Mouse (Mus musculus) MEL (cell line): Measurements from ENCODE around the gene Ddx4. TPM values are rescaled to one million over a fixed set of nuclear protein-coding genes. Genes with fewer than 3 reads are reported as not detected.

Experiments used
- DNase-seq: peaks from one replicate; pipeline ENCODE4 v3.0.0; 2011; ENCODE audit warnings: low read depth, low spot score
- H3K27ac ChIP-seq: 2 replicates; pipeline ENCODE4 v1.5.1; 2012; ENCODE audit warnings: low read depth, mild to moderate bottlenecking, control low read depth, low read length, moderate library complexity; ENCODE audit not compliant: control insufficient read depth
- H3K27me3 ChIP-seq, 2 experiments: fragments of 150-350 bp in 1 of 2; sonication (generic) in 1 of 2; 2 replicates each; pipeline ENCODE4 v1.6.1; 2012; ENCODE audit warnings: low read length in 2 of 2, mild to moderate bottlenecking in 2 of 2, improper control_type of control experiment in 1 of 2, moderate library complexity in 1 of 2; ENCODE audit not compliant: insufficient read depth in 2 of 2, control insufficient read depth in 1 of 2
- H3K36me3 ChIP-seq, 2 experiments: 2 replicates each; pipeline ENCODE4 v1.6.1; 2012 to 2014; ENCODE audit warnings: low read length in 2 of 2, improper control_type of control experiment in 1 of 2, inconsistent platforms in 1 of 2, mild to moderate bottlenecking in 1 of 2; ENCODE audit not compliant: insufficient read depth in 2 of 2, control insufficient read depth in 1 of 2
- H3K4me1 ChIP-seq, 2 experiments: fragments of 150-350 bp in 1 of 2; sonication (generic) in 1 of 2; 2 replicates each; pipeline ENCODE4 v1.6.1; 2012; ENCODE audit warnings: low read length in 2 of 2, improper control_type of control experiment in 1 of 2, mild to moderate bottlenecking in 1 of 2; ENCODE audit not compliant: insufficient read depth in 2 of 2, control insufficient read depth in 1 of 2
- H3K4me3 ChIP-seq, 2 experiments: fragments of 150-350 bp in 1 of 2; sonication (generic) in 1 of 2; 2 replicates each; pipeline ENCODE4 v1.5.1; 2012; ENCODE audit warnings: low read depth in 2 of 2, low read length in 2 of 2, mild to moderate bottlenecking in 2 of 2, moderate library complexity in 2 of 2, control low read depth in 1 of 2, improper control_type of control experiment in 1 of 2; ENCODE audit not compliant: control insufficient read depth in 1 of 2, insufficient read depth in 1 of 2
- H3K79me2 ChIP-seq: 2 replicates; pipeline ENCODE4 v1.6.1; 2012; ENCODE audit warnings: mild to moderate bottlenecking, low read length, moderate library complexity; ENCODE audit not compliant: control insufficient read depth, poor library complexity, insufficient read depth
- H3K9ac ChIP-seq: 2 replicates; pipeline ENCODE4 v1.6.1; 2012; ENCODE audit warnings: low read depth, mild to moderate bottlenecking, control low read depth, low read length, moderate library complexity; ENCODE audit not compliant: control insufficient read depth, poor library complexity, severe bottlenecking
- H3K9me3 ChIP-seq: fragments of 150-350 bp; sonication (generic); replicated peaks from 2 replicates; pipeline ENCODE4 v1.6.1; 2012; ENCODE audit warnings: mild to moderate bottlenecking, low read length, improper control_type of control experiment, moderate library complexity; ENCODE audit not compliant: insufficient read depth
- CTCF ChIP-seq, 3 experiments: IDR thresholded peaks in 2 of 3; conservative IDR thresholded peaks in 1 of 3; 2 replicates each; pipeline ENCODE4 v1.5.1; 2011 to 2012; ENCODE audit warnings: low read length in 3 of 3, low read depth in 2 of 3, mild to moderate bottlenecking in 2 of 3, improper control_type of control experiment in 1 of 3, inconsistent platforms in 1 of 3, mixed read lengths in 1 of 3, moderate library complexity in 1 of 3; ENCODE audit not compliant: control insufficient read depth in 1 of 3, insufficient read depth in 1 of 3, poor library complexity in 1 of 3, severe bottlenecking in 1 of 3
- E2F4 ChIP-seq: IDR thresholded peaks from 2 replicates; pipeline ENCODE4 v1.6.1; 2011; ENCODE audit warnings: low read depth, low read length, improper control_type of control experiment, borderline replicate concordance
- ELF1 ChIP-seq: IDR thresholded peaks from 2 replicates; pipeline ENCODE4 v1.6.1; 2014; ENCODE audit warnings: low read depth, mild to moderate bottlenecking, inconsistent platforms, low read length, improper control_type of control experiment, moderate library complexity
- EP300 ChIP-seq, 2 experiments: IDR thresholded peaks; 2 replicates each; pipeline ENCODE4 v1.6.1; 2011; ENCODE audit warnings: improper control_type of control experiment in 2 of 2, low read length in 2 of 2, low read depth in 1 of 2, mild to moderate bottlenecking in 1 of 2
- ETS1 ChIP-seq: IDR thresholded peaks from 2 replicates; pipeline ENCODE4 v1.6.1; 2012; ENCODE audit warnings: low read depth, mild to moderate bottlenecking, inconsistent platforms, low read length, improper control_type of control experiment, moderate library complexity
- HCFC1 ChIP-seq: IDR thresholded peaks from 2 replicates; pipeline ENCODE4 v1.6.1; 2012; ENCODE audit warnings: low read depth, mild to moderate bottlenecking, inconsistent platforms, low read length, improper control_type of control experiment, moderate library complexity
- KAT2A ChIP-seq: conservative IDR thresholded peaks from 2 replicates; pipeline ENCODE4 v1.6.1; 2012; ENCODE audit warnings: low read depth, low read length, improper control_type of control experiment, inconsistent platforms
- MAFK ChIP-seq: IDR thresholded peaks from 2 replicates; pipeline ENCODE4 v1.6.1; 2011; ENCODE audit warnings: low read depth, mild to moderate bottlenecking, low read length, improper control_type of control experiment, borderline replicate concordance
- MAX ChIP-seq: IDR thresholded peaks from 2 replicates; pipeline ENCODE4 v1.6.1; 2011; ENCODE audit warnings: low read length, improper control_type of control experiment
- MEF2A ChIP-seq: IDR thresholded peaks from 2 replicates; pipeline ENCODE4 v1.6.1; 2014; ENCODE audit warnings: low read depth, mild to moderate bottlenecking, inconsistent platforms, low read length, improper control_type of control experiment; ENCODE audit not compliant: poor library complexity, insufficient replicate concordance, severe bottlenecking; ENCODE audit errors: extremely low read depth
- MXI1 ChIP-seq: IDR thresholded peaks from 2 replicates; pipeline ENCODE4 v1.6.1; 2011; ENCODE audit warnings: mild to moderate bottlenecking, low read depth, low read length, improper control_type of control experiment
- MYB ChIP-seq: IDR thresholded peaks from 2 replicates; pipeline ENCODE4 v1.6.1; 2011; ENCODE audit warnings: mild to moderate bottlenecking, low read depth, low read length, improper control_type of control experiment
- MYC ChIP-seq: IDR thresholded peaks from 2 replicates; pipeline ENCODE4 v1.6.1; 2011; ENCODE audit warnings: low read depth, mild to moderate bottlenecking, low read length, improper control_type of control experiment, moderate library complexity
- NELFE ChIP-seq: IDR thresholded peaks from 2 replicates; pipeline ENCODE4 v1.6.1; 2011; ENCODE audit warnings: low read depth, low read length, improper control_type of control experiment
- NRF1 ChIP-seq: IDR thresholded peaks from 2 replicates; pipeline ENCODE4 v1.6.1; 2014; ENCODE audit warnings: low read depth, mild to moderate bottlenecking, inconsistent platforms, low read length, improper control_type of control experiment, moderate library complexity; ENCODE audit not compliant: poor library complexity, insufficient read depth, severe bottlenecking
- POLR2A ChIP-seq, 2 experiments: IDR thresholded peaks; 2 replicates each; pipeline ENCODE4 v1.6.1; 2011 to 2012; ENCODE audit warnings: low read length in 2 of 2, mild to moderate bottlenecking in 2 of 2, control low read depth in 1 of 2, improper control_type of control experiment in 1 of 2, low read depth in 1 of 2, moderate library complexity in 1 of 2; ENCODE audit not compliant: control insufficient read depth in 1 of 2, insufficient read depth in 1 of 2, poor library complexity in 1 of 2
- POLR2AphosphoS2 ChIP-seq: IDR thresholded peaks from 2 replicates; pipeline ENCODE4 v1.6.1; 2011; ENCODE audit warnings: low read length, improper control_type of control experiment
- POLR2AphosphoS5 ChIP-seq: IDR thresholded peaks from 2 replicates; pipeline ENCODE4 v1.6.1; 2012; ENCODE audit warnings: low read depth, borderline replicate concordance, mild to moderate bottlenecking, inconsistent platforms, low read length, moderate library complexity, mixed read lengths
- SIN3A ChIP-seq: IDR thresholded peaks from 2 replicates; pipeline ENCODE4 v1.6.1; 2012; ENCODE audit warnings: low read length, improper control_type of control experiment, inconsistent platforms
- SMC3 ChIP-seq: IDR thresholded peaks from 2 replicates; pipeline ENCODE4 v1.6.1; 2011; ENCODE audit warnings: low read depth, low read length, improper control_type of control experiment
- TAL1 ChIP-seq: IDR thresholded peaks from 2 replicates; pipeline ENCODE4 v1.6.1; 2012; ENCODE audit warnings: mild to moderate bottlenecking, inconsistent platforms, low read length, moderate library complexity, mixed read lengths
- TCF12 ChIP-seq: IDR thresholded peaks from 2 replicates; pipeline ENCODE4 v1.6.1; 2014; ENCODE audit warnings: low read depth, mild to moderate bottlenecking, inconsistent platforms, low read length, improper control_type of control experiment, moderate library complexity
- UBTF ChIP-seq: IDR thresholded peaks from 2 replicates; pipeline ENCODE4 v1.6.1; 2012; ENCODE audit warnings: low read depth, mild to moderate bottlenecking, inconsistent platforms, low read length, improper control_type of control experiment, moderate library complexity, borderline replicate concordance; ENCODE audit not compliant: insufficient read depth
- USF1 ChIP-seq: IDR thresholded peaks from 2 replicates; pipeline ENCODE4 v1.6.1; 2014; ENCODE audit warnings: low read depth, mild to moderate bottlenecking, inconsistent platforms, low read length, improper control_type of control experiment, moderate library complexity
- ZKSCAN1 ChIP-seq: IDR thresholded peaks from 2 replicates; pipeline ENCODE4 v1.6.1; 2012; ENCODE audit warnings: low read depth, mild to moderate bottlenecking, inconsistent platforms, low read length, improper control_type of control experiment, moderate library complexity
- ZMIZ1 ChIP-seq: IDR thresholded peaks from 2 replicates; pipeline ENCODE4 v1.6.1; 2012; ENCODE audit warnings: low read depth, mild to moderate bottlenecking, inconsistent platforms, low read length, improper control_type of control experiment, moderate library complexity
- ZNF384 ChIP-seq: IDR thresholded peaks from 2 replicates; pipeline ENCODE4 v1.6.1; 2012; ENCODE audit warnings: low read depth, mild to moderate bottlenecking, inconsistent platforms, low read length, improper control_type of control experiment
- polyA plus RNA-seq, 2 experiments: library from polyadenylated mRNA; stranded (reverse) in 1 of 2; unstranded in 1 of 2; fragments of >175 nt in 1 of 2; fragments of >200 nt in 1 of 2; gene quantifications; 2 replicates each; pipeline versions ENCODE4 v1.2.1 to v1.2.4; 2012; ENCODE audit warnings: low replicate concordance in 2 of 2, low read depth in 1 of 2; ENCODE audit not compliant: insufficient read length in 2 of 2, insufficient read depth in 1 of 2, missing spikeins in 1 of 2
- total RNA-seq: library from RNA; depleted of rRNA; stranded (reverse); fragments of 300-350 nt; gene quantifications from 2 replicates; pipeline ENCODE4 v1.2.3, GENCODE M21; 2012

Gene Ddx4
- total and polyA plus RNA-seq, 3 experiments: 0.31 to 1.3 TPM; not detected in 1

DNA sequence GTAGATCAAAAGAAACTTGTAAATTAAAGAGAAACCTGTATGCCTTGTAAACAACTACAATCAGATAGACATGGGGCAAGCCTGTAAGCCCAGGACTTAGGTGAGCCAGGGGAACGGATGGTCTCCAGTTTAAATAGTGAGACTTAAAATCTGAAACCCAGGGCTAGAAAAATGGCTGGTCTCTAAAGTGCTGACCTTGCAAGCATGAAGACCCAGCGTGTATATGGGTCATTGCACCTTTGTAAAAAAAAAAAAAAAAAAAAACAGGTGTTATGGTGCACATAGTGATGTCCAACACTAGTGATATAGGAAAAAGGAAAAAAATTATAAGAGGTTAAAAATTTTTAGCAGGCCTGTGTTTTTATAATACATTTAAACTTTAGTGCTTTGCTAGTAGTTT, 9.4 kb upstream of the Ddx4 start:
- Histone ChIP-seq H3K36me3 (peaks cover 0 to 9% of the 10 kb centered on the region in 2 experiments; a peak in 2 of 4 replicates), H3K27ac (no peak overlapping the region), H3K9me3 (no peaks in the 10 kb centered on the region), H3K27me3 (no peaks in the 10 kb centered on the region), H3K4me3 (peak overlapping the region in 1 of 2 experiments; percentile 95; a peak in 1 of 4 replicates), H3K4me1 (peaks cover 2 to 3% of the 10 kb centered on the region in 2 experiments; a peak in 3 of 4 replicates), H3K79me2 (peaks cover 8% of the 10 kb centered on the region), H3K9ac (no peak overlapping the region)
- DNase-seq: no peak
- TF ChIP-seq TAL1 (no peak), CTCF (IDR thresholded peaks at IDR 0.05 in 2 of 3, conservative IDR thresholded peaks at IDR 0.05 in 1 of 3; ENCODE audit: control insufficient read depth in 1 of 3, insufficient read depth in 1 of 3, low read depth in 2 of 3, low read length in 3 of 3, poor library complexity in 1 of 3, severe bottlenecking in 1 of 3) (no peak), MAFK (0 out of 2 replicates have a peak, but pooled peaks have one; percentile 20)

GRCm38 (mm10) chr13:112660574-112661381, 8.5 kb upstream of the Ddx4 start, which contains the start of gene Slc38a9:
Gene Slc38a9 (plus strand): TSS chr13:112660751.
- Histone ChIP-seq H3K9me3 (no peaks in the 10 kb centered on the region), H3K4me1 (peaks cover 2 to 3% of the 10 kb centered on the region in 2 experiments; a peak in 3 of 4 replicates), H3K79me2 (peaks cover 8% of the 10 kb centered on the region), H3K9ac (peak within 1 kb of the TSS; percentile 85), H3K4me3 (peak within 1 kb of the TSS; percentile 86 to 95), H3K27ac (peak within 1 kb of the TSS; percentile 25; the same call in 1 of the 2 replicates), H3K36me3 (peaks cover 0 to 9% of the 10 kb centered on the region in 2 experiments; a peak in 2 of 4 replicates), H3K27me3 (no peaks in the 10 kb centered on the region)
- TF ChIP-seq POLR2A (IDR thresholded peaks at IDR 0.05; ENCODE audit: control insufficient read depth in 1 of 2, insufficient read depth in 1 of 2, low read depth in 1 of 2, low read length in 2 of 2, poor library complexity in 1 of 2) (peak; percentile 54 to 84; a peak in 3 of 4 replicates), CTCF (IDR thresholded peaks at IDR 0.05 in 2 of 3, conservative IDR thresholded peaks at IDR 0.05 in 1 of 3; ENCODE audit: control insufficient read depth in 1 of 3, insufficient read depth in 1 of 3, low read depth in 2 of 3, low read length in 3 of 3, poor library complexity in 1 of 3, severe bottlenecking in 1 of 3) (no peak), MXI1 (peak; percentile 68), ELF1 (peak; percentile 92), MAX (peak; percentile 76), UBTF (no peak), EP300 (IDR thresholded peaks at IDR 0.05; ENCODE audit: low read depth in 1 of 2, low read length in 2 of 2) (no peak), KAT2A (peak; percentile 80; the same call in 1 of the 2 replicates), NRF1 (0 out of 2 replicates have a peak, but pooled peaks have one; percentile 29), E2F4 (no peak), USF1 (0 out of 2 replicates have a peak, but pooled peaks have one; percentile 48), MYB (peak; percentile 58; the same call in 1 of the 2 replicates), MEF2A (no peak), ETS1 (0 out of 2 replicates have a peak, but pooled peaks have one; percentile 4), ZNF384 (no peak), MYC (peak; percentile 18), POLR2AphosphoS2 (0 out of 2 replicates have a peak, but pooled peaks have one; percentile 52), NELFE (peak; percentile 80), SMC3 (0 out of 2 replicates have a peak, but pooled peaks have one; percentile 3), SIN3A (peak; percentile 93), POLR2AphosphoS5 (no peak), HCFC1 (peak; percentile 96), ZKSCAN1 (no peak), TCF12 (peak; percentile 36; the same call in 1 of the 2 replicates), ZMIZ1 (0 out of 2 replicates have a peak, but pooled peaks have one; percentile 28)
- peak; percentile 96 for DNase-seq
